Mouse (Mus musculus) ES-E14 (cell line): ENCODE results near the gene Gm49333.
"Not testable (repeated sequence)": the region's sequence is repeated elsewhere in the genome, so short reads cannot be mapped to it uniquely, and the experiment has no call there.

ENCODE experiments used
- CHD2 ChIP-seq: IDR thresholded peaks from 2 replicates; pipeline ENCODE4 v1.6.1; 2014; ENCODE audit warnings: mild to moderate bottlenecking, low read depth, low read length, inconsistent platforms
- HCFC1 ChIP-seq: IDR thresholded peaks from 2 replicates; pipeline ENCODE4 v1.6.1; 2012; ENCODE audit warnings: low read length, inconsistent platforms, borderline replicate concordance; ENCODE audit not compliant: insufficient read depth
- MAFK ChIP-seq: IDR thresholded peaks from 2 replicates; pipeline ENCODE4 v1.6.1; 2014; ENCODE audit warnings: mild to moderate bottlenecking, low read depth, low read length, inconsistent platforms; ENCODE audit not compliant: insufficient read depth
- ZC3H11A ChIP-seq: IDR thresholded peaks from 2 replicates; pipeline ENCODE4 v1.6.1; 2012; ENCODE audit warnings: low read depth, mild to moderate bottlenecking, inconsistent platforms, low read length, borderline replicate concordance

- TF ChIP-seq ZC3H11A, MAFK, HCFC1, CHD2: not testable (repeated sequence)
Measured at GRCm38 (mm10) chr16:20668013-20668412, 56.6 kb downstream of the Gm49333 start, which contains the start of gene Eif4g1.
